Mouse (Mus musculus) midbrain, embryonic 10.5 days (tissue): Measurements from ENCODE around the gene Senp3. TPM values are rescaled to one million over a fixed set of nuclear protein-coding genes. Genes with fewer than 3 reads are reported as not detected.

Experiments used
- microRNA counts: library from miRNA; unstranded; fragments of <30 nt; microRNA quantifications from one replicate; lab custom pipeline; 2017
- microRNA-seq: library from miRNA; unstranded; fragments of <30 nt; microRNA quantifications from one replicate; pipeline ENCODE4, GENCODE M21; 2017
- polyA plus RNA-seq: library from polyadenylated mRNA; unstranded; fragments of >200 nt; fragmentation: Nextera tagmentation; extraction: Ambion mirVana; gene quantifications from 2 replicates; pipeline ENCODE4 v1.2.1, GENCODE M21; 2016

Gene Senp3
- polyA plus RNA-seq, 1 experiment from 2014 or later: 112 TPM

MicroRNA genes within 50 kb of the gene (microRNA counts, 519-probe panel; counts per million panel counts)
- microRNA mmu-miR-1934 (lab: Ali Mortazavi, UCI) (not detected), microRNA mmu-miR-467f (lab: Ali Mortazavi, UCI) (not detected)

Small RNA genes within 50 kb of the gene (microRNA-seq; reads per million reads assigned to microRNA genes)
- gene Mir1934 (5.1 reads per million, percentile 12 among the genes with 10 or more reads in this experiment), gene Mir467f (not detected)

Other genes starting within 250 kb of the Senp3 start
- 1.2 and 1.9 TPM in 2 replicates for gene Dnah2, start 133.0 kb downstream of the Senp3 start, polyA plus RNA-seq
- gene Efnb3, start 121.9 kb downstream of the Senp3 start, polyA plus RNA-seq: 48.8 and 53.9 TPM in 2 replicates
- gene Wrap53, start 101.8 kb downstream of the Senp3 start, polyA plus RNA-seq: 45.0 and 50.7 TPM in 2 replicates
- gene Trp53, start 101.7 kb downstream of the Senp3 start, polyA plus RNA-seq: 148 and 166 TPM in 2 replicates
- 6.0 and 8.6 TPM in 2 replicates for gene Atp1b2, start 76.1 kb downstream of the Senp3 start, polyA plus RNA-seq
- gene Shbg, start 64.2 kb downstream of the Senp3 start, polyA plus RNA-seq: not detected in 2 replicates
- gene Sat2, start 60.1 kb downstream of the Senp3 start, polyA plus RNA-seq: 16.1 and 20.6 TPM in 2 replicates
- 36.2 and 39.1 TPM in 2 replicates for gene Fxr2, start 49.1 kb downstream of the Senp3 start, polyA plus RNA-seq
- gene Sox15, start 26.8 kb downstream of the Senp3 start, polyA plus RNA-seq: 0.16 TPM in 1 of 2 replicates, not detected in the other
- 85.1 and 86.2 TPM in 2 replicates for gene Mpdu1, start 19.4 kb downstream of the Senp3 start, polyA plus RNA-seq
- 7.0 and 7.4 TPM in 2 replicates for gene Cd68, start 15.9 kb downstream of the Senp3 start, polyA plus RNA-seq
- gene Eif4a1, start 9.7 kb downstream of the Senp3 start, polyA plus RNA-seq: 710 and 716 TPM in 2 replicates
- gene Tnfsf13, start 3.7 kb upstream of the Senp3 start, polyA plus RNA-seq: 0.11 and 0.30 TPM in 2 replicates
- gene Tnfsf12, start 13.8 kb upstream of the Senp3 start, polyA plus RNA-seq: 1.2 and 1.4 TPM in 2 replicates
- 1.0 and 1.3 TPM in 2 replicates for gene Tnfsfm13, start 14.0 kb upstream of the Senp3 start, polyA plus RNA-seq
- 25.6 and 32.2 TPM in 2 replicates for gene Polr2a, start 76.6 kb upstream of the Senp3 start, polyA plus RNA-seq
- gene Slc35g3, start 79.9 kb upstream of the Senp3 start, polyA plus RNA-seq: 0.09 TPM in 1 of 2 replicates, not detected in the other
- 0.64 and 0.91 TPM in 2 replicates for gene Zbtb4, start 83.8 kb upstream of the Senp3 start, polyA plus RNA-seq
- gene Chrnb1, start 113.9 kb upstream of the Senp3 start, polyA plus RNA-seq: 1.1 TPM in 2 replicates
- 1.0 and 1.4 TPM in 2 replicates for gene Fgf11, start 119.8 kb upstream of the Senp3 start, polyA plus RNA-seq
- gene Tmem102, start 123.5 kb upstream of the Senp3 start, polyA plus RNA-seq: 0.90 and 0.99 TPM in 2 replicates
- not detected in 2 replicates for gene Gm39566, start 133.2 kb upstream of the Senp3 start, polyA plus RNA-seq
- not detected in 2 replicates for gene Spem2, start 136.4 kb upstream of the Senp3 start, polyA plus RNA-seq
- 0.12 and 0.19 TPM in 2 replicates for gene Spem1, start 140.1 kb upstream of the Senp3 start, polyA plus RNA-seq
- gene Nlgn2, start 155.7 kb upstream of the Senp3 start, polyA plus RNA-seq: 6.1 and 8.6 TPM in 2 replicates
- gene Tmem256, start 156.4 kb upstream of the Senp3 start, polyA plus RNA-seq: 345 and 346 TPM in 2 replicates
- gene Plscr3, start 164.3 kb upstream of the Senp3 start, polyA plus RNA-seq: 70.4 and 81.8 TPM in 2 replicates
- gene Tnk1, start 176.6 kb upstream of the Senp3 start, polyA plus RNA-seq: 0.41 and 0.44 TPM in 2 replicates
- gene Tmem95, start 195.9 kb upstream of the Senp3 start, polyA plus RNA-seq: not detected in 2 replicates
- gene Kctd11, start 199.3 kb upstream of the Senp3 start, polyA plus RNA-seq: 6.4 and 7.0 TPM in 2 replicates
- gene Acap1, start 213.5 kb upstream of the Senp3 start, polyA plus RNA-seq: 1.0 and 1.2 TPM in 2 replicates
- gene 2810408A11Rik, start 218.9 kb upstream of the Senp3 start, polyA plus RNA-seq: 14.8 and 20.5 TPM in 2 replicates
- 12.8 and 14.3 TPM in 2 replicates for gene Neurl4, start 219.0 kb upstream of the Senp3 start, polyA plus RNA-seq
- gene Gps2, start 231.8 kb upstream of the Senp3 start, polyA plus RNA-seq: 98.4 and 111 TPM in 2 replicates
- gene Eif5a, start 239.9 kb upstream of the Senp3 start, polyA plus RNA-seq: 2,258 and 2,701 TPM in 2 replicates